Mouse (Mus musculus) testis, adult 2 months (tissue): ENCODE results near the gene 4930447C04Rik.

Experiments
- CTCF ChIP-seq: fragments of 200-500 bp; IDR thresholded peaks from 2 replicates; pipeline ENCODE4 v1.5.1; 2012; ENCODE audit warnings: low read depth, mild to moderate bottlenecking, inconsistent platforms, low read length, moderate library complexity; ENCODE audit not compliant: control insufficient read depth, insufficient read depth, insufficient replicate concordance
- POLR2A ChIP-seq: fragments of 200-500 bp; IDR thresholded peaks from 2 replicates; pipeline ENCODE4 v1.6.1; 2012; ENCODE audit warnings: low read depth, mild to moderate bottlenecking, inconsistent platforms, low read length, moderate library complexity; ENCODE audit not compliant: control insufficient read depth

DNA sequence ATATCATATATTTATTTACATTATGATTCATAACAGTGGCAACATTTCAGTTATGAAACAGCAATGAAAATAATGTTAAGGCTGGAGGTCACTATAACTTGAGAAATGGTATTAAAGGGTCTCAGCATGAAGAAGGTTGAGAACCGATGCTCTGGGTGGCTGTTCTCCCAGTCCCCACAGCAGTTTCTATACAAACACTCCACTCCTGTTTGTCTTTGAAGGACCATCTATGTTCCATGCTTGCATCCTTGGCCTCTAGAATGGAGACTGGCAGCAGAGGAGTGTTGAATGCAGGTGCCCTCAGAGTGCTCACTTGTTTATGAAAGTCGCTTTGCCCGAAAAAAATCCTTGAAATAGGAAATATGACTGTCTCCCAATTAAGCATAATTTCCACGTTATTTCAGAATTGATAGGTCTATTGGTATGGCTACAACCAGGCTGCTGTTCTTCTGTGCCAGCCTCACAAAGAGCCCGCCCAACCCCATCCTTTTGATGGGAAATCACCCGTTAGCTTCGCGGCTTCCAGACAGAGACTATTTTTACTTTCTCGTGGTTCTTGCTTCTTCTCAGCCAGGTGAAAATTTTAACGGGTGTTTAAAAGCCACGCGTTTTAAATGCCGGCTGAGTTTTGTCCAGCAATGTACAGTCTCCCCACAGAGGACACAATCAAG lies 87.0 kb downstream of the 4930447C04Rik start:
- TF ChIP-seq POLR2A (no peak), CTCF (no peak)
